ENCODE assay signal across 9 mouse cellular contexts in genomic region chr12:61524183-61524651, GRCm38 (mm10). TPM values are rescaled to one million over a fixed set of nuclear protein-coding genes. Genes with fewer than 3 reads are reported as not detected.
DNase-seq lines count a peak whose midpoint lies in the region; ATAC-seq and TF ChIP-seq lines count a peak whose summit lies in the region.
"Had no signal": no experiment of that assay in that cellular context is flagged by ENCODE, and none has a peak within 500 bp of the region (broad histone marks: within the 10 kb centered on the region; RNA-seq: fewer than 3 reads in every experiment).

No protein-coding gene starts in this region.

- H3K4me2 ChIP-seq in forebrain, embryonic 12.5 days, result peak overlapping the region; percentile 83

- no peaks in the 10 kb centered on the region for H3K9me3 ChIP-seq in forebrain, embryonic 12.5 days

- no peak for ATAC-seq in forebrain, embryonic 12.5 days (ENCODE audit: low FRiP score)

- H3K27me3 ChIP-seq in cerebellum, adult 2 months (ENCODE audit: control insufficient read depth, insufficient read depth, low read length), result no peaks in the 10 kb centered on the region; the same call in 1 of the 2 replicates
- peaks cover 37% of the 10 kb centered on the region for H3K27me3 ChIP-seq in forebrain, embryonic 12.5 days

- peak overlapping the region; percentile 75 for H3K9ac ChIP-seq in forebrain, embryonic 12.5 days

- DNase-seq in cerebellum, adult 2 months, result peak; percentile 33 to 37
- DNase-seq in cerebellum, adult 9-10 months, result no peak
- peak; percentile 14 for DNase-seq in ES-CJ7 (ENCODE audit: low read depth, low spot score)
- peak; percentile 41 to 42 for DNase-seq in layer of hippocampus, postnatal 14 days (ENCODE audit: low spot score in 2 of 2)
- DNase-seq in neural tube, embryonic 10.5 days (ENCODE audit: extremely low spot score, low spot score), result peak; percentile 51
- no peak for DNase-seq in thymus, postnatal 14 days
- DNase-seq in spleen, adult 18-20 months, result no peak

- H3K27ac ChIP-seq in cerebellum, adult 2 months (ENCODE audit: insufficient read depth, low read length), result no peak overlapping the region
- H3K27ac ChIP-seq in forebrain, embryonic 12.5 days, result no peak overlapping the region

- TF ChIP-seq CTCF in cerebellum, adult 2 months (IDR thresholded peaks at IDR 0.05; ENCODE audit: borderline replicate concordance, insufficient read depth, low read depth, low read length), result no peak

- TF ChIP-seq POLR2A in cerebellum, adult 2 months (IDR thresholded peaks at IDR 0.05; ENCODE audit: borderline replicate concordance, insufficient read depth, low read length), result no peak

- H3K4me3 ChIP-seq in cerebellum, adult 2 months (replicated peaks; ENCODE audit: insufficient read depth, low read depth, low read length), result peak overlapping the region; percentile 86
- peak overlapping the region; percentile 63 for H3K4me3 ChIP-seq in forebrain, embryonic 12.5 days (replicated peaks)

- WGBS in cerebellum, adult 2 months, result under 1% methylated on average over 33 of the region's 33 CpGs
- WGBS in forebrain, embryonic 12.5 days, result under 1% methylated on average over 33 of the region's 33 CpGs

- peaks cover 3% of the 10 kb centered on the region; the same call in 1 of the 2 replicates for H3K4me1 ChIP-seq in cerebellum, adult 2 months (ENCODE audit: control insufficient read depth, insufficient read depth, low read length)
- H3K4me1 ChIP-seq in forebrain, embryonic 12.5 days, result peaks cover 23% of the 10 kb centered on the region

- no peaks in the 10 kb centered on the region for H3K36me3 ChIP-seq in forebrain, embryonic 12.5 days (replicated peaks)

RNA-seq across cellular contexts. Expression of gene Lrfn5, which starts 1.3 kb away (rescaled TPM):
- polyA plus RNA-seq in cerebellum, adult 2 months (2012; rRNA removed), result 19.9 and 24.4 TPM in 2 replicates
- polyA plus RNA-seq in forebrain, embryonic 12.5 days (2016; fragmentation: Nextera tagmentation; extraction: Ambion mirVana), result 10.4 and 13.9 TPM in 2 replicates
- 100 to 1,000 TPM in 1 of 2 experiments, 10 to 100 TPM in 1; 94.5 to 108 TPM for total RNA-seq in layer of hippocampus, postnatal 14 days (2021)
- polyA plus RNA-seq: C2C12 had no signal

Comparison
In these comparisons a context has a peak if more than half of its experiments do, and no peak if none do; other contexts are left out.
1. DNase-seq: peak in cerebellum, adult 2 months (2 of 2), ES-CJ7 (single experiment), layer of hippocampus, postnatal 14 days (2 of 2) and neural tube, embryonic 10.5 days (single experiment); none in cerebellum, adult 9-10 months (single experiment), thymus, postnatal 14 days (single experiment) and spleen, adult 18-20 months (0 of 2).